Mouse (Mus musculus): ENCODE data around the gene Itih5.

- TF ChIP-seq EP300 (IDR thresholded peaks at IDR 0.05; ENCODE audit: low read depth) (no peak), CTCF (IDR thresholded peaks at IDR 0.05; ENCODE audit: low read depth) (no peak)
Measured at GRCm38 (mm10) chr2:10166635-10167034, 13.3 kb downstream of the Itih5 start.
